In genomic region chr17:68003741-68004560, GRCm38 (mm10) we compare ENCODE assay signal across 8 mouse cellular contexts. TPM values are rescaled to one million over a fixed set of nuclear protein-coding genes. Genes with fewer than 3 reads are reported as not detected.
A peak's percentile ranks its signal among the peaks of the same experiment; 100 is the strongest.
DNase-seq lines count a peak whose midpoint lies in the region; ATAC-seq and TF ChIP-seq lines count a peak whose summit lies in the region.

Gene Arhgap28 (minus strand): TSS chr17:68004120.

- intact Hi-C loops in heart, postnatal 36 days (cut with DNase I), result loop anchor here (2.0 to 5.0 kb wide), 4 partner anchors 23 to 132 kb away; no protein-coding TSS in a partner anchor

- ATAC-seq in G1E (ENCODE audit: extremely low read depth, insufficient number of reproducible peaks, low FRiP score, poor library complexity, severe bottlenecking), result no peak
- ATAC-seq in forebrain, postnatal 0 days, result peak; percentile 91
- ATAC-seq in neural tube, embryonic 15.5 days (ENCODE audit: low FRiP score), result peak; percentile 94

- H3K9me3 ChIP-seq in G1E (replicated peaks), result peaks cover 53% of the 10 kb centered on the region
- no peaks in the 10 kb centered on the region for H3K9me3 ChIP-seq in forebrain, postnatal 0 days (ENCODE audit: low read length)
- H3K9me3 ChIP-seq in neural tube, embryonic 15.5 days (replicated peaks), result no peaks in the 10 kb centered on the region

- peak; percentile 41; the same call in 1 of the 2 replicates for TF ChIP-seq POLR2A in lung, adult 2 months (IDR thresholded peaks at IDR 0.05; ENCODE audit: borderline replicate concordance, extremely low read depth, low read depth, low read length)

- peak within 1 kb of the TSS; percentile 87 for H3K4me2 ChIP-seq in forebrain, postnatal 0 days (ENCODE audit: low read depth)
- peak within 1 kb of the TSS; percentile 94 for H3K4me2 ChIP-seq in neural tube, embryonic 15.5 days

- WGBS in forebrain, postnatal 0 days, result under 1% methylated on average over 64 of the region's 65 CpGs
- under 1% methylated on average over 65 of the region's 65 CpGs for WGBS in lung, adult 2 months
- under 1% methylated on average over 55 of the region's 65 CpGs for WGBS in neural tube, embryonic 15.5 days

- TF ChIP-seq CTCF in G1E (IDR thresholded peaks at IDR 0.05; ENCODE audit: low read depth, low read length), result no peak
- no peak for TF ChIP-seq CTCF in forebrain, postnatal 0 days (IDR thresholded peaks at IDR 0.05; ENCODE audit: low read depth)
- TF ChIP-seq CTCF in layer of hippocampus, adult 2 months (conservative IDR thresholded peaks at IDR 0.05), result no peak
- no peak for TF ChIP-seq CTCF in lung, adult 2 months (IDR thresholded peaks at IDR 0.05; ENCODE audit: insufficient read depth, low read length)

- H3K27ac ChIP-seq in forebrain, postnatal 0 days (ENCODE audit: low read depth, low read length), result peak within 1 kb of the TSS; percentile 83
- no peak within 1 kb of the TSS for H3K27ac ChIP-seq in layer of hippocampus, adult 2 months
- peak within 1 kb of the TSS; percentile 74 for H3K27ac ChIP-seq in neural tube, embryonic 15.5 days (replicated peaks)

- no peak for DNase-seq in G1E (ENCODE audit: low spot score)
- DNase-seq in cerebellum, adult 18-20 months, result peak; percentile 29 to 43
- peak; percentile 84 for DNase-seq in forebrain, postnatal 0 days
- peak; percentile 84 to 86 for DNase-seq in heart, postnatal 36 days
- peak; percentile 22 to 29 for DNase-seq in layer of hippocampus, adult 2 months (ENCODE audit: low spot score in 2 of 2)
- DNase-seq in lung, adult 2 months, result peak; percentile 90
- peak; percentile 96 for DNase-seq in testis, postnatal 10 days (ENCODE audit: low spot score)

- peak within 1 kb of the TSS; percentile 7; the same call in 1 of the 2 replicates for H3K4me3 ChIP-seq in G1E (ENCODE audit: low read depth, low read length)
- H3K4me3 ChIP-seq in forebrain, postnatal 0 days (ENCODE audit: low read depth, low read length), result peak within 1 kb of the TSS; percentile 68
- H3K4me3 ChIP-seq in layer of hippocampus, adult 2 months, result peak within 1 kb of the TSS; percentile 53
- H3K4me3 ChIP-seq in lung, adult 2 months (replicated peaks; ENCODE audit: extremely low read depth, low read depth, low read length), result peak within 1 kb of the TSS; percentile 85
- peak within 1 kb of the TSS; percentile 76 for H3K4me3 ChIP-seq in neural tube, embryonic 15.5 days (replicated peaks)

- H3K9ac ChIP-seq in forebrain, postnatal 0 days, result peak within 1 kb of the TSS; percentile 62
- peak within 1 kb of the TSS; percentile 57 for H3K9ac ChIP-seq in neural tube, embryonic 15.5 days (replicated peaks)

- no peaks in the 10 kb centered on the region for H3K36me3 ChIP-seq in G1E (replicated peaks)
- H3K36me3 ChIP-seq in forebrain, postnatal 0 days (ENCODE audit: insufficient read depth), result no peaks in the 10 kb centered on the region
- no peaks in the 10 kb centered on the region for H3K36me3 ChIP-seq in neural tube, embryonic 15.5 days

- H3K27me3 ChIP-seq in G1E (ENCODE audit: insufficient read depth, low read length), result no peaks in the 10 kb centered on the region
- H3K27me3 ChIP-seq in forebrain, postnatal 0 days (ENCODE audit: insufficient read depth, low read length), result no peaks in the 10 kb centered on the region
- no peaks in the 10 kb centered on the region for H3K27me3 ChIP-seq in neural tube, embryonic 15.5 days (replicated peaks)

- no peaks in the 10 kb centered on the region for H3K4me1 ChIP-seq in G1E (ENCODE audit: insufficient read depth, low read depth, low read length)
- 0 out of 2 replicates have a peak, but pooled peaks cover 8% of the 10 kb centered on the region for H3K4me1 ChIP-seq in forebrain, postnatal 0 days (ENCODE audit: insufficient read depth)
- peaks cover 3% of the 10 kb centered on the region; the same call in 1 of the 2 replicates for H3K4me1 ChIP-seq in lung, adult 2 months (ENCODE audit: control insufficient read depth, insufficient read depth, low read length)
- H3K4me1 ChIP-seq in neural tube, embryonic 15.5 days, result peaks cover 30% of the 10 kb centered on the region

RNA-seq across cellular contexts. Expression of gene Arhgap28, which starts in this region (rescaled TPM):
- total RNA-seq in G1E (2014; fragmentation: Nextera tagmentation), result not detected in 2 replicates
- total RNA-seq in G1E (2017), result 0.11 TPM in 1 of 2 replicates, not detected in the other
- polyA plus RNA-seq in G1E (2012), result not detected in 2 replicates
- 8.6 and 8.7 TPM in 2 replicates for total RNA-seq in forebrain, postnatal 0 days (2014; rRNA removed)
- 3.6 and 4.2 TPM in 2 replicates for polyA plus RNA-seq in forebrain, postnatal 0 days (2015; fragmentation: Nextera tagmentation; extraction: Ambion mirVana)
- 1 to 10 TPM; 2.0 to 3.7 TPM for total RNA-seq in heart, postnatal 36 days (2021)
- total RNA-seq in layer of hippocampus, adult 2 months (2021), result under 1 TPM; 0.34 to 0.49 TPM
- 4.8 and 7.4 TPM in 2 replicates for polyA plus RNA-seq in lung, adult 2 months (2012; rRNA removed)
- 8.9 and 11.3 TPM in 2 replicates for polyA plus RNA-seq in neural tube, embryonic 15.5 days (2015; fragmentation: Nextera tagmentation; extraction: Ambion mirVana)

Comparison
In these comparisons a context has a peak if more than half of its experiments do, and no peak if none do; other contexts are left out.
1. Peak in DNase-seq and H3K4me3 ChIP-seq in layer of hippocampus, adult 2 months; RNA of the gene not detected or under 1 TPM.
2. H3K4me3 ChIP-seq: peak in every context shown above with its lines; median percentile 85 in lung, adult 2 months; 76 in neural tube, embryonic 15.5 days; 68 in forebrain, postnatal 0 days; 53 in layer of hippocampus, adult 2 months; 7 in G1E.